Mouse (Mus musculus) CH12.LX (cell line): ENCODE measurements around the gene Pdap1. TPM values are rescaled to one million over a fixed set of nuclear protein-coding genes. Genes with fewer than 3 reads are reported as not detected.

Source experiments
- DNase-seq: peaks from one replicate; pipeline ENCODE4 v3.0.0-alpha.2; 2013; ENCODE audit errors: extremely low read depth
- H3K27ac ChIP-seq: 2 replicates; pipeline ENCODE4 v1.5.1; 2012; ENCODE audit warnings: low read depth, mild to moderate bottlenecking, control low read depth, moderate library complexity; ENCODE audit not compliant: insufficient read depth
- H3K27me3 ChIP-seq: replicated peaks from 2 replicates; pipeline ENCODE3; 2012; ENCODE audit warnings: inconsistent platforms
- H3K36me3 ChIP-seq, 2 experiments: replicated peaks in 1 of 2; 2 replicates each; pipeline versions ENCODE3 to v1.6.1; 2012; ENCODE audit warnings: inconsistent platforms in 1 of 2, low read length in 1 of 2, mild to moderate bottlenecking in 1 of 2, mixed read lengths in 1 of 2, moderate library complexity in 1 of 2; ENCODE audit not compliant: control insufficient read depth in 1 of 2, insufficient read depth in 1 of 2
- H3K4me1 ChIP-seq, 2 experiments: 2 replicates each; pipeline ENCODE4 v1.6.1; 2012; ENCODE audit warnings: inconsistent platforms in 1 of 2, moderate library complexity in 1 of 2; ENCODE audit not compliant: insufficient read depth in 2 of 2, control insufficient read depth in 1 of 2
- H3K4me2 ChIP-seq: 2 replicates; pipeline ENCODE4 v1.6.1; 2012; ENCODE audit warnings: low read depth, mild to moderate bottlenecking, control low read depth; ENCODE audit not compliant: poor library complexity, insufficient read depth, severe bottlenecking
- H3K4me3 ChIP-seq, 3 experiments: fragments of 150-350 bp in 1 of 3; sonication (generic) in 1 of 3; replicated peaks in 1 of 3; 2 replicates each; pipeline versions ENCODE3 to v1.5.1; 2011 to 2012; ENCODE audit warnings: low read depth in 2 of 3, low read length in 2 of 3, mild to moderate bottlenecking in 2 of 3, moderate library complexity in 2 of 3, control low read depth in 1 of 3, improper control_type of control experiment in 1 of 3, inconsistent platforms in 1 of 3, mixed read lengths in 1 of 3; ENCODE audit not compliant: poor library complexity in 1 of 3
- H3K79me2 ChIP-seq: replicated peaks from 2 replicates; pipeline ENCODE4 v1.6.1; 2012; ENCODE audit warnings: mild to moderate bottlenecking, moderate library complexity; ENCODE audit not compliant: control insufficient read depth, poor library complexity, insufficient read depth, severe bottlenecking; ENCODE audit errors: extremely low read depth
- H3K9ac ChIP-seq: 2 replicates; pipeline ENCODE4 v1.6.1; 2012; ENCODE audit warnings: low read depth, mild to moderate bottlenecking, control low read depth, moderate library complexity; ENCODE audit not compliant: insufficient read depth
- H3K9me3 ChIP-seq: replicated peaks from 2 replicates; pipeline ENCODE3; 2012; ENCODE audit warnings: low read length, inconsistent platforms, mixed read lengths
- BHLHE40 ChIP-seq: IDR thresholded peaks from 2 replicates; pipeline ENCODE4 v1.6.1; 2011; ENCODE audit warnings: mild to moderate bottlenecking, low read depth, low read length, improper control_type of control experiment
- CHD1 ChIP-seq: IDR thresholded peaks from 2 replicates; pipeline ENCODE4 v1.6.1; 2012; ENCODE audit warnings: low read depth, low read length, improper control_type of control experiment, inconsistent platforms
- CHD2 ChIP-seq: IDR thresholded peaks from 2 replicates; pipeline ENCODE4 v1.6.1; 2011; ENCODE audit warnings: low read length, improper control_type of control experiment
- CTCF ChIP-seq, 2 experiments: IDR thresholded peaks in 1 of 2; conservative IDR thresholded peaks in 1 of 2; 2 replicates each; pipeline ENCODE4 v1.5.1; 2011 to 2012; ENCODE audit warnings: low read depth in 2 of 2, low read length in 2 of 2, improper control_type of control experiment in 1 of 2, inconsistent platforms in 1 of 2, mild to moderate bottlenecking in 1 of 2, moderate library complexity in 1 of 2
- E2F4 ChIP-seq: IDR thresholded peaks from 2 replicates; pipeline ENCODE4 v1.6.1; 2011; ENCODE audit warnings: low read depth, low read length, improper control_type of control experiment; ENCODE audit not compliant: insufficient replicate concordance
- EP300 ChIP-seq: IDR thresholded peaks from 2 replicates; pipeline ENCODE4 v1.6.1; 2011; ENCODE audit warnings: low read length, improper control_type of control experiment
- ETS1 ChIP-seq: conservative IDR thresholded peaks from 2 replicates; pipeline ENCODE4 v1.6.1; 2012; ENCODE audit warnings: low read depth, mild to moderate bottlenecking, inconsistent platforms, low read length, improper control_type of control experiment, moderate library complexity
- GABPA ChIP-seq: IDR thresholded peaks from 2 replicates; pipeline ENCODE4 v1.6.1; 2012; ENCODE audit warnings: low read depth, low read length, improper control_type of control experiment, inconsistent platforms; ENCODE audit not compliant: insufficient replicate concordance
- HCFC1 ChIP-seq: IDR thresholded peaks from 2 replicates; pipeline ENCODE4 v1.6.1; 2012; ENCODE audit warnings: low read depth, mild to moderate bottlenecking, inconsistent platforms, low read length, improper control_type of control experiment
- IRF4 ChIP-seq: IDR thresholded peaks from 2 replicates; pipeline ENCODE4 v1.6.1; 2014; ENCODE audit warnings: low read depth, mild to moderate bottlenecking, inconsistent platforms, low read length, improper control_type of control experiment
- JUN ChIP-seq: IDR thresholded peaks from 2 replicates; pipeline ENCODE4 v1.6.1; 2011; ENCODE audit warnings: low read depth, mild to moderate bottlenecking, low read length, improper control_type of control experiment, moderate library complexity; ENCODE audit not compliant: insufficient read depth
- JUND ChIP-seq: conservative IDR thresholded peaks from 2 replicates; pipeline ENCODE4 v1.6.1; 2011; ENCODE audit warnings: low read depth, low read length, improper control_type of control experiment
- KAT2A ChIP-seq: IDR thresholded peaks from 2 replicates; pipeline ENCODE4 v1.6.1; 2012; ENCODE audit warnings: low read length, improper control_type of control experiment, inconsistent platforms; ENCODE audit not compliant: insufficient replicate concordance
- MAFK ChIP-seq: IDR thresholded peaks from 2 replicates; pipeline ENCODE4 v1.6.1; 2011; ENCODE audit warnings: low read length, improper control_type of control experiment; ENCODE audit not compliant: insufficient replicate concordance
- MAX ChIP-seq: IDR thresholded peaks from 2 replicates; pipeline ENCODE4 v1.6.1; 2011; ENCODE audit warnings: low read length, improper control_type of control experiment
- MAZ ChIP-seq: IDR thresholded peaks from 2 replicates; pipeline ENCODE4 v1.6.1; 2012; ENCODE audit warnings: low read depth, mild to moderate bottlenecking, inconsistent platforms, low read length, improper control_type of control experiment, moderate library complexity
- MEF2A ChIP-seq: IDR thresholded peaks from 2 replicates; pipeline ENCODE4 v1.6.1; 2014; ENCODE audit warnings: low read depth, mild to moderate bottlenecking, inconsistent platforms, low read length, improper control_type of control experiment, borderline replicate concordance
- MXI1 ChIP-seq: IDR thresholded peaks from 2 replicates; pipeline ENCODE4 v1.6.1; 2011; ENCODE audit warnings: mild to moderate bottlenecking, low read depth, low read length, improper control_type of control experiment
- MYC ChIP-seq: IDR thresholded peaks from 2 replicates; pipeline ENCODE4 v1.6.1; 2011; ENCODE audit warnings: low read depth, mild to moderate bottlenecking, improper control_type of control experiment, low read length
- NELFE ChIP-seq: IDR thresholded peaks from 2 replicates; pipeline ENCODE4 v1.6.1; 2011; ENCODE audit warnings: low read depth, low read length, improper control_type of control experiment
- NRF1 ChIP-seq: IDR thresholded peaks from 2 replicates; pipeline ENCODE4 v1.6.1; 2014; ENCODE audit warnings: low read depth, mild to moderate bottlenecking, inconsistent platforms, low read length, improper control_type of control experiment, moderate library complexity
- PAX5 ChIP-seq: IDR thresholded peaks from 2 replicates; pipeline ENCODE4 v1.6.1; 2012; ENCODE audit warnings: low read length, inconsistent platforms, mixed read lengths
- POLR2A ChIP-seq: IDR thresholded peaks from 2 replicates; pipeline ENCODE4 v1.6.1; 2011; ENCODE audit warnings: low read depth, mild to moderate bottlenecking, improper control_type of control experiment, low read length
- POLR2AphosphoS2 ChIP-seq: IDR thresholded peaks from 2 replicates; pipeline ENCODE4 v1.6.1; 2011; ENCODE audit warnings: low read depth, low read length, improper control_type of control experiment
- RAD21 ChIP-seq: IDR thresholded peaks from 2 replicates; pipeline ENCODE4 v1.6.1; 2011; ENCODE audit warnings: low read depth, mild to moderate bottlenecking, low read length, improper control_type of control experiment, moderate library complexity
- RCOR1 ChIP-seq: conservative IDR thresholded peaks from 2 replicates; pipeline ENCODE4 v1.6.1; 2012; ENCODE audit warnings: low read depth, mild to moderate bottlenecking, inconsistent platforms, low read length, improper control_type of control experiment
- SIN3A ChIP-seq: IDR thresholded peaks from 2 replicates; pipeline ENCODE4 v1.6.1; 2012; ENCODE audit warnings: low read length, improper control_type of control experiment, inconsistent platforms
- SMC3 ChIP-seq: IDR thresholded peaks from 2 replicates; pipeline ENCODE4 v1.6.1; 2011; ENCODE audit warnings: low read depth, low read length, improper control_type of control experiment
- TBP ChIP-seq: conservative IDR thresholded peaks from 2 replicates; pipeline ENCODE4 v1.6.1; 2011; ENCODE audit warnings: low read depth, low read length, improper control_type of control experiment
- TCF12 ChIP-seq: IDR thresholded peaks from 2 replicates; pipeline ENCODE4 v1.6.1; 2014; ENCODE audit warnings: low read depth, mild to moderate bottlenecking, inconsistent platforms, low read length, improper control_type of control experiment
- UBTF ChIP-seq: IDR thresholded peaks from 2 replicates; pipeline ENCODE4 v1.6.1; 2012; ENCODE audit warnings: low read depth, mild to moderate bottlenecking, inconsistent platforms, low read length, improper control_type of control experiment, moderate library complexity
- USF1 ChIP-seq: IDR thresholded peaks from 2 replicates; pipeline ENCODE4 v1.6.1; 2014; ENCODE audit warnings: low read depth, mild to moderate bottlenecking, inconsistent platforms, low read length, improper control_type of control experiment
- USF2 ChIP-seq: conservative IDR thresholded peaks from 2 replicates; pipeline ENCODE4 v1.6.1; 2011; ENCODE audit warnings: low read depth, low read length, improper control_type of control experiment
- ZC3H11A ChIP-seq: IDR thresholded peaks from 2 replicates; pipeline ENCODE4 v1.6.1; 2012; ENCODE audit warnings: low read depth, mild to moderate bottlenecking, inconsistent platforms, low read length, improper control_type of control experiment
- ZKSCAN1 ChIP-seq: IDR thresholded peaks from 2 replicates; pipeline ENCODE4 v1.6.1; 2012; ENCODE audit warnings: low read depth, inconsistent platforms, low read length, improper control_type of control experiment, borderline replicate concordance
- ZMIZ1 ChIP-seq: IDR thresholded peaks from 2 replicates; pipeline ENCODE4 v1.6.1; 2012; ENCODE audit warnings: low read depth, mild to moderate bottlenecking, inconsistent platforms, low read length, improper control_type of control experiment
- ZNF384 ChIP-seq: IDR thresholded peaks from 2 replicates; pipeline ENCODE4 v1.6.1; 2012; ENCODE audit warnings: low read depth, low read length, improper control_type of control experiment, inconsistent platforms
- dilution Hi-C: fragments of 300-500 bp; cut with MboI; formaldehyde crosslinking; loops from 2 replicates; pipeline ENCODE4 v1.14.3; 2020; ENCODE audit warnings: low sequenced_read_pairs; ENCODE audit not compliant: extremely low pct_unique_long_range_greater_than_20kb, extremely low pct_ligation_motif_present
- in situ Hi-C: fragments of 300-500 bp; cut with MboI; formaldehyde crosslinking; loops from 3 replicates; pipeline ENCODE4 v1.14.3; 2019; ENCODE audit warnings: low sequenced_read_pairs, low pct_ligation_motif_present, low pct_unique_long_range_greater_than_20kb, mixed read lengths
- polyA plus RNA-seq: library from polyadenylated mRNA; unstranded; fragments of >175 nt; gene quantifications from 2 replicates; pipeline ENCODE4 v1.2.1, GENCODE M21; 2012; ENCODE audit warnings: low read depth; ENCODE audit not compliant: insufficient read length
- total RNA-seq, 2 experiments: library from RNA; depleted of rRNA; stranded (reverse); fragments of 300-350 nt in 1 of 2; fragments of >200 nt in 1 of 2; gene quantifications; 2 replicates each; pipeline ENCODE4 v1.2.3; 2012 to 2014

The Pdap1 gene
- 86.7 and 102 TPM in 2 replicates for total RNA-seq (2012; rRNA removed)
- total RNA-seq (2014; rRNA removed), result 58.9 and 64.5 TPM in 2 replicates
- polyA plus RNA-seq, result 267 and 280 TPM in 2 replicates

DNA sequence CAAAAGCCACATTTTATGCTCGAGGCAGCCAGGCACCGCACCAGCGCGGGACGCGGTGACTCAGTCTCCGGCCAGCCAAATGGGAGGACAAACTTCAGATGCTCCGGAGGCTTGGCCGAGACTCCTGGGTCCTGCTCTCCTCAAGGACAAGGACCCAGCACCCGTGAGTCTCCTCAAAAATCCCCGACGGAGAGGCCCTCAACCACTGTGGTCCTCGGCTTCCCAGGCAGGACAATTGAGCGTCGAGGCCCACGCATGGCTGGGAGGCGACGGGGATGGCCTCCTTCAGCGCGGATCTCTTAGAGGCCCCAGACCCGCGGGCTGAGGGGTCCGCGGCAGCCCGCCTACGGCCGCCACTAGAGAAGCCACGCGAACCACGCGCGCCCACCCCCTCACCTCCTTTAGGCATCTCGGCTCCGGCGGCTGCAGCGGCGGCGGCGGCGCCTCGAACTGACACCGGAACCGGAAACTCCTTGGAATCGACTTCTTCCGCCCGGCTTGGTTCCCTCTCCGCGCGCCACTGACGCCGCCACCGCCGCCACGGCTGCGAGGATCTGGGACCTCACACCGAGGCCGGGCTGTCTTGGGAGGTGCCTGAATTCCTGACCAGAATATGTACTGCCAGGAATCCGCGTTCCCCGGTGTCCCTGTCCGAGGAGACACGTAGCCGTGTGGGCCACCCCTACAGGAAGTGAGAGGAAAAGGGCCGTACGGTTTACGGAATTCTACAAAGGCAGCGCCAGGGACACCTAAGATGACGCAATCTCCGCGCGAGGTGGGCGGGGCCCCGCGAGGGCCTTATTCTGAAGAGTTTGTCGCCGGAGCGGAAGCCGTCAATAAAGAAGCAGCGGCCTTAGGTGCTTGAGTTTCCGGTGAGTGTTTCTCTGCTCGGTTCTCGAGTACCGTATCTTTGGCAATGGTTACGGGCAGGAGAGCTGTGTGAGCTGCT, at the start of gene Pdap1, which contains the start of gene Bud31:
Gene Pdap1, minus strand, starts transcription at position 668 of the 949 bp plus-strand sequence.
Gene Bud31, plus strand, starts transcription at position 792 of the 949 bp plus-strand sequence.
- peak within 1 kb of the TSS; percentile 71 to 98 (median 86) for H3K4me3 ChIP-seq
- DNase-seq, result peak; percentile 88
- H3K36me3 ChIP-seq, result peaks cover 43 to 67% of the 10 kb centered on the region in 2 experiments
- H3K9me3 ChIP-seq, result no peaks in the 10 kb centered on the region
- peak within 1 kb of the TSS; percentile 88; the same call in 1 of the 2 replicates for H3K4me2 ChIP-seq
- peak within 1 kb of the TSS; percentile 99 for H3K9ac ChIP-seq
- H3K27me3 ChIP-seq, result no peaks in the 10 kb centered on the region
- H3K79me2 ChIP-seq, result peaks cover 74% of the 10 kb centered on the region
- peaks cover 10 to 43% of the 10 kb centered on the region in 2 experiments; a peak in 2 of 4 replicates for H3K4me1 ChIP-seq
- in situ Hi-C loops, result no loop called here
- peak within 1 kb of the TSS; percentile 42; the same call in 1 of the 2 replicates for H3K27ac ChIP-seq
- dilution Hi-C loops, result no loop called here
- TF ChIP-seq PAX5, result no peak
- TF ChIP-seq ZMIZ1, result peak; percentile 92; the same call in 1 of the 2 replicates
- TF ChIP-seq MAFK, result no peak
- no peak for TF ChIP-seq USF1
- TF ChIP-seq RCOR1, result peak; percentile 51; the same call in 1 of the 2 replicates
- TF ChIP-seq TCF12, result peak; percentile 97
- no peak for TF ChIP-seq USF2
- peak; percentile 88 for TF ChIP-seq JUN
- peak; percentile 78 for TF ChIP-seq MXI1
- TF ChIP-seq MYC, result peak; percentile 83
- no peak for TF ChIP-seq RAD21
- no peak for TF ChIP-seq EP300
- no peak for TF ChIP-seq MAZ
- peak; percentile 97; the same call in 1 of the 2 replicates for TF ChIP-seq UBTF
- TF ChIP-seq CHD1, result no peak
- TF ChIP-seq HCFC1, result peak; percentile 89
- TF ChIP-seq SMC3, result no peak
- peak; percentile 96 for TF ChIP-seq TBP
- peak; percentile 79 for TF ChIP-seq SIN3A
- TF ChIP-seq CHD2, result peak; percentile 58; the same call in 1 of the 2 replicates
- TF ChIP-seq CTCF (conservative IDR thresholded peaks at IDR 0.05 in 1 of 2, IDR thresholded peaks at IDR 0.05 in 1 of 2; ENCODE audit: low read depth in 2 of 2, low read length in 2 of 2), result peak in 1 of 2 experiments; percentile 43; a peak in 2 of 4 replicates
- peak; percentile 100 for TF ChIP-seq MAX
- TF ChIP-seq IRF4, result 0 out of 2 replicates have a peak, but pooled peaks have one; percentile 29
- TF ChIP-seq NELFE, result peak; percentile 72
- TF ChIP-seq ZKSCAN1, result no peak
- peak; percentile 92 for TF ChIP-seq POLR2A
- TF ChIP-seq KAT2A, result peak; percentile 87; the same call in 1 of the 2 replicates
- TF ChIP-seq POLR2AphosphoS2, result peak; percentile 89
- TF ChIP-seq ZNF384, result no peak
- peak; percentile 93 for TF ChIP-seq JUND
- no peak for TF ChIP-seq BHLHE40
- TF ChIP-seq ETS1, result peak; percentile 42; the same call in 1 of the 2 replicates
- TF ChIP-seq MEF2A, result peak; percentile 84; the same call in 1 of the 2 replicates
- TF ChIP-seq NRF1, result peak; percentile 43
- no peak for TF ChIP-seq ZC3H11A
- peak; percentile 58; the same call in 1 of the 2 replicates for TF ChIP-seq E2F4
- TF ChIP-seq GABPA, result no peak
